Mouse (Mus musculus) forebrain, postnatal 0 days (tissue): Measurements from ENCODE around the gene Usf2. TPM values are rescaled to one million over a fixed set of nuclear protein-coding genes. Genes with fewer than 3 reads are reported as not detected.

Experiments
- ATAC-seq: fragments of 200-750 bp; cut with Nextera tagmentation; 2 replicates; pipeline ENCODE4 v1.8.0; 2017; ENCODE audit warnings: mild to moderate bottlenecking, moderate library complexity
- DNase-seq: peaks from one replicate; pipeline ENCODE4 v3.0.0-alpha.2; 2015
- H3K27ac ChIP-seq: fragments of 300-500 bp; sonication (generic); 2 replicates; pipeline ENCODE4 v1.5.1; 2014; ENCODE audit warnings: low read depth, mild to moderate bottlenecking, antibody characterized with exemption, low read length, moderate library complexity, mixed read lengths
- H3K27me3 ChIP-seq: fragments of 300-500 bp; sonication (generic); 2 replicates; pipeline ENCODE4 v1.6.1; 2014; ENCODE audit warnings: mild to moderate bottlenecking, low read length, mixed read lengths; ENCODE audit not compliant: insufficient read depth
- H3K36me3 ChIP-seq: fragments of 300-500 bp; sonication (generic); 2 replicates; pipeline ENCODE4 v1.6.1; 2014; ENCODE audit warnings: mild to moderate bottlenecking, moderate library complexity; ENCODE audit not compliant: insufficient read depth
- H3K4me1 ChIP-seq: fragments of 300-500 bp; sonication (generic); 2 replicates; pipeline ENCODE4 v1.6.1; 2014; ENCODE audit warnings: antibody characterized with exemption; ENCODE audit not compliant: insufficient read depth
- H3K4me2 ChIP-seq: fragments of 300-500 bp; sonication (generic); 2 replicates; pipeline ENCODE4 v1.6.1; 2014; ENCODE audit warnings: low read depth, mild to moderate bottlenecking, moderate library complexity
- H3K4me3 ChIP-seq: fragments of 300-500 bp; sonication (generic); 2 replicates; pipeline ENCODE4 v1.5.1; 2014; ENCODE audit warnings: low read depth, low read length, mixed read lengths
- H3K9ac ChIP-seq: fragments of 300-500 bp; sonication (generic); 2 replicates; pipeline ENCODE4 v1.6.1; 2014; ENCODE audit warnings: mild to moderate bottlenecking
- H3K9me3 ChIP-seq: fragments of 300-500 bp; sonication (generic); 2 replicates; pipeline ENCODE4 v1.6.1; 2016; ENCODE audit warnings: low read length
- CTCF ChIP-seq: sonication (generic); IDR thresholded peaks from 2 replicates; pipeline ENCODE4 v1.5.1; 2016; ENCODE audit warnings: antibody characterized with exemption, control low read depth, low read depth
- WGBS: fragments of 180-500 bp; shearing (Covaris S2); extraction: QIAGEN DNeasy Blood & Tissue Kit; methylation state at CpG from one replicate; pipeline ENCODE4 v1.1.7; 2014; 5-methylcytosine and 5-hydroxymethylcytosine counted together
- polyA plus RNA-seq: library from polyadenylated mRNA; unstranded; fragments of >200 nt; fragmentation: Nextera tagmentation; extraction: Ambion mirVana; gene quantifications from 2 replicates; pipeline ENCODE4 v1.2.1, GENCODE M21; 2015
- total RNA-seq: library from RNA; depleted of rRNA; stranded (reverse); fragments of >200 nt; gene quantifications from 2 replicates; pipeline ENCODE4 v1.2.3, GENCODE M21; 2014; rRNA removed

The Usf2 gene
- total RNA-seq (81.4 and 93.9 TPM in 2 replicates), polyA plus RNA-seq (18.9 and 22.6 TPM in 2 replicates)

DNA sequence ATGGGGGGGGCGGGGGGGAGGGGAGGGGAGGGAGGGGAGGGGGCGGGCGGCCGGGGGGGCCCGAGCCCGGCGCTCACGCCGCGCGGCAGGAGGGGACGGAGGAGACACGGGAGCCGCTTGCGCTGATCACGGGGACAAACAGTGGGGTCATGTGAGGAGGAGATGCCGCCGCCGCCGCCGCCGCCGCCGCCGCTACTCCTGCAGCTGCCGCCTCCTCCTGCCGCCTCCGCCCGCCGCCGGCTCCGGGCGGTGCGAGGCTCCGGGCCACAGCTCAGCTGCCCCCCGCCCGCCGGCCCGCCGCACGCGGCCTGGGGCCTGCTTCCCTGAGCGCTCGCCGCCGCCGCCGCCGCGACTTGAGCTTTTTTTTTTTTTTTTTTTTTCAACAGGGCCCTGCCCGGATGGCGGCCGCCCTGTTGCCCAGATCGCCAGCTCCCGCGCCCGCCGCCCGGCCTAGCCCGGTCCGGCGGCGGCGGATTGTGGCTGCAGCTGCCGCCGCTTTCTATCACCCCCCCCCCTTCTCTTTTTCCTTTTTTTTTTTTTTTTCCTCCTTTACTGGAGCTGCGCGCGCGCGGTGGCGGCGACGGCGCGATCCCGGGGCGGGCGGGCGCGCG is at the start of gene Usf2:
Usf2 (minus strand) TSS at position 48 of the 611 bp plus-strand sequence.
- Histone ChIP-seq H3K4me2 (peak within 1 kb of the TSS; percentile 67), H3K9me3 (no peaks in the 10 kb centered on the region), H3K27ac (peak within 1 kb of the TSS; percentile 98), H3K9ac (peak within 1 kb of the TSS; percentile 99), H3K4me1 (peaks cover 15% of the 10 kb centered on the region), H3K27me3 (no peaks in the 10 kb centered on the region), H3K4me3 (peak within 1 kb of the TSS; percentile 94), H3K36me3 (peaks cover 30% of the 10 kb centered on the region)
- no peak for TF ChIP-seq CTCF
- WGBS: 1% methylated on average over 36 of the region's 82 CpGs
- ATAC-seq: peak; percentile 80
- DNase-seq: peak; percentile 86

DNA sequence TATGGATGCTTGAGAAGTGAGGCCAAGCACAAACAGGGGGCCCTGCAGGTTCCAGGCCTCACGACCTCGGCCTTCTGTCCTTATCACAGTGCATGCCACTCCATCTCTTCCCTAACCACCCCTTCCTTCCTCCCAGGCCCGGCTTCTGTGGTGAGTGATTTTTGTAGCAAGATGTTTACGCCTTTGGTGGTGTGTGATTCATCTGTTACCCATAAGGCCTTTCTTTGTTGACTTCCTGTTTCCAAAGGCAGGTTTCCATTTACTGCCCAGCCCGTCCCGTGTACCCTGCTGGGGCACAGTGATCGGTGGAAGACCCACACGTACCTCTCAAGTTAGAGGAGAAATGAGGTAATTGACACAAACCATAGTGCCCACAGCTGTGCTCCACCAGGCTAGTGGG is 46.0 kb upstream of the Usf2 start:
- no peak for ATAC-seq
- H3K9me3 ChIP-seq: no peaks in the 10 kb centered on the region
- no peak overlapping the region for H3K4me2 ChIP-seq
- H3K36me3 ChIP-seq: no peaks in the 10 kb centered on the region
- no peaks in the 10 kb centered on the region for H3K4me1 ChIP-seq
- 81% methylated on average over 8 of the region's 8 CpGs for WGBS
- no peak for DNase-seq
- no peak for TF ChIP-seq CTCF
- no peak overlapping the region for H3K27ac ChIP-seq
- no peak overlapping the region for H3K9ac ChIP-seq
- no peak overlapping the region for H3K4me3 ChIP-seq
- H3K27me3 ChIP-seq: no peaks in the 10 kb centered on the region; the same call in 1 of the 2 replicates

DNA sequence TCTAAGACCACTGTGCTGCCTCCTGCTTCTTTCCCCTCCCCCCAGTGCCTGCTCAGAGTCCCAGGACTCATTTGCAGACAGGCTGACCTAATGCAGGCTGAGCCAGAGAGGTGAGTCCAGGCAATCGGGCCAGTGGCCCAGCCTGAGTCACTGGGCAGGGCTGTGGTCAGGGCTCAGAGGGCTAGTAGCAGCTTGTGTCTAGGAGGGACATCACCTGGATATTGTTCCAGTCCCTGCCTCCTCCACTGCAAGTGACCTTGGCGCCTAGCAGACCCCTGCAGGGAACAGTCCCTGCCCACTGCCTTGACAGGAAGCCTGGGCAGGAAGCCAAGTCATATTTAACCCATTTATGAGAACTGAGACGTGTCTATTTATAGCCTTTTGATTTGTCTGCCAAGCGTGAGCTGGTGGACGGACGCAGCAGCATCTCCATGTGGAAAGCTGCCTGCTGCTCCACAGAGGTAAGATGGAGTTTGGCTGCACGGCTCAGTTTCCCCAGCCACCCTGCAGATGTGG is 44.0 kb upstream of the Usf2 start:
- Histone ChIP-seq H3K27me3 (no peaks in the 10 kb centered on the region), H3K4me1 (no peaks in the 10 kb centered on the region), H3K36me3 (no peaks in the 10 kb centered on the region), H3K9me3 (no peaks in the 10 kb centered on the region), H3K4me2 (no peak overlapping the region), H3K27ac (no peak overlapping the region), H3K4me3 (no peak overlapping the region), H3K9ac (no peak overlapping the region)
- no peak for TF ChIP-seq CTCF
- peak; percentile 45 for DNase-seq
- peak; percentile 25; the same call in 1 of the 2 replicates for ATAC-seq
- WGBS: 31% methylated on average over 7 of the region's 7 CpGs

DNA sequence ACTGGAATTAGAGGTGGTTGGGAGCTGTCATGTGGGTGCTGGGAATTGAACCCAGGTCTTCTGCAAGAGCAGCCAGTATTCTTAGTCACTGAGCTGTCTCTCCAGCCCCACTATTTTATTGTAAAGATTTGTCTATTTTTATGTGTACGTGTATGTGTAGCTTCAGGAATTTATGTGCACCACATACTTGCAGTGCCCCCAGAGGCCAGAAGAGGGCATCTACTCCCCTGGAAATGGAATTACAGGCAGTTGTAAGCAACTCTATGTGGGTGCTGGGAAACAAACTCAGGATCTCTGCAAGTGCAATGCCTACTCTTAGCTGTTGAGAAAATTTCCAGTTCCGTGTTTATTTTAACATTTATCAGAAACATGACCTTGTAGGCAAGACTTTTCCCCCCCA is 39.9 kb upstream of the Usf2 start:
- H3K27me3 ChIP-seq: no peaks in the 10 kb centered on the region
- H3K4me1 ChIP-seq: no peaks in the 10 kb centered on the region
- no peak overlapping the region for H3K27ac ChIP-seq
- WGBS: 92% methylated on average over 2 of the region's 2 CpGs
- H3K36me3 ChIP-seq: no peaks in the 10 kb centered on the region
- ATAC-seq (no peak), DNase-seq (no peak)
- H3K9ac ChIP-seq: no peak overlapping the region
- no peaks in the 10 kb centered on the region for H3K9me3 ChIP-seq
- no peak overlapping the region for H3K4me2 ChIP-seq
- no peak overlapping the region for H3K4me3 ChIP-seq
- TF ChIP-seq CTCF: no peak

DNA sequence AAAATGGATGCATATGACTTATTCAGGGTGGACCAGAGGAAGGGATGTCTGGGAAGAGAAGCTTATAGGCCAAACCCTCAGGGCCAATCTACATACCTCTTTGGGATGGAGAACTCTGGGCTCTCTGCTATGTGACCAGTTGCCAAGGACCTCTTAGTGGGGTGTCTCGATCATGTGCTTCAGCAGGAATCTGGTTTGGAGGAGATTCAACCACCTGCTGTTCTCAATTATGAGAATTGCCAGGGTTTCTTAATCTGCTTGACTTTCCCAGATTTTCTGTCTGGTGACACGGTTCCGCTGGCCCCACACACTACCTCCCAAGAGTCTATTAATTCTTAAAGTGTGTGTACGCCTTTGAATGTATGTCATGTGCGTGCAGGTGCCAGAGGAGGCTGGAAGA is 37.4 kb upstream of the Usf2 start:
- Histone ChIP-seq H3K9ac (no peak overlapping the region), H3K4me3 (no peak overlapping the region), H3K9me3 (no peaks in the 10 kb centered on the region), H3K36me3 (no peaks in the 10 kb centered on the region), H3K4me2 (no peak overlapping the region), H3K27me3 (no peaks in the 10 kb centered on the region), H3K27ac (no peak overlapping the region), H3K4me1 (no peaks in the 10 kb centered on the region)
- no peak for DNase-seq
- 72% methylated on average over 5 of the region's 5 CpGs for WGBS
- no peak for TF ChIP-seq CTCF
- no peak for ATAC-seq

DNA sequence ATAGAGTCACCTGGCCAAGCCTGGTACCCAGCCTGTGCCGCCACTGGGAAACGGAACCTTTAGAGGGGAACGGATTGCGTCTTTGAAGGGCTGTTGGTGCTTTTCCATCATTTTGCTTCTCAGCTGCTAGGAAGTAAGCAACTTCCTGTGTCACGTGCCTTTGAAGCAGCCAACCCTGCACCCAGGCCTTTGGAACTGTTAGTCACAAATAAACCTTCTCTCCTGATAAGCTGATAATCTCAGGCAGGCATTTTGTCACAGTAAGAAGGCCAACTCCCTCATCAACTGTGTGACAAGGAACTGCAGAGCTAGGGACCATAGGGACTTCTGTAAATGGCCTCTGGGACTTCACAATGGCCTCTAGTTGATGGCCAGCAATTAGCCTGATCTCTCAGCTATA is 35.5 kb upstream of the Usf2 start:
- no peak for DNase-seq
- Histone ChIP-seq H3K27me3 (no peaks in the 10 kb centered on the region), H3K9ac (no peak overlapping the region), H3K27ac (no peak overlapping the region), H3K36me3 (no peaks in the 10 kb centered on the region), H3K4me2 (no peak overlapping the region), H3K4me3 (no peak overlapping the region), H3K4me1 (no peaks in the 10 kb centered on the region), H3K9me3 (no peaks in the 10 kb centered on the region)
- no peak for TF ChIP-seq CTCF
- 83% methylated on average over 5 of the region's 5 CpGs for WGBS
- no peak for ATAC-seq

DNA sequence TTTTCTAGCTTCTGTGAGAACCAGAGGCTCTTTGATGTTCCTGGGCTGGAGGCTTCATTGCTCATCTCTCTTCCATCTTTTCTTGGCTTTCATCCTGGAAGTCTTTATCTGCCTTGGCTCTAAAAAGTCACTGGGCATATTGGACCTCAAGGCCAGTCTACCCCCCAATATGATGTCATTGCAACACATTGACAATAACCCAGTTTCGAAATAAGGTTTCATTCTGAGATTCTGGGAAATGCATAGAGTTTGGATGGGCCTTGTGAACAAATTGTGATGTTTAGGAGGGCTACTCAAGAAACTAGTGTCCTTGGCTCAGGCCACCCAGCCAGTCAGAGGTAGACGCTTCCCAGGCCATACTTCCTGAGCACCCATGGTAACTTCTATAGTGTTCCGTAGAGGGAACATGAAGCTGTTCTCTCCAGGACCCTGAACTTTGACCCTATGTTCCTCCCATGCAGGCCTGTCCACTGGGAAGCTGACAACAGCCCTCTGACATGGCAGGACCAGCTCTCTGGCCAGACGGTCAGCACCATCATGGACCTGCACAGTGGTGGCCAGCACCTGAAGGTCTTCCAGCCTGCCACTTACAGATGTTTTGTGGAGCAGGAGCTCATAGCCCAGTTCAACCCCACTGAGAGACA is 32.0 kb upstream of the Usf2 start:
- H3K36me3 ChIP-seq: no peaks in the 10 kb centered on the region
- ATAC-seq: no peak
- 90% methylated on average over 4 of the region's 4 CpGs for WGBS

More for the DNA sequence above, 32.0 kb upstream of the Usf2 start:
- Histone ChIP-seq H3K4me3 (no peak overlapping the region), H3K9me3 (no peaks in the 10 kb centered on the region), H3K4me1 (no peaks in the 10 kb centered on the region), H3K27me3 (no peaks in the 10 kb centered on the region), H3K27ac (no peak overlapping the region), H3K9ac (no peak overlapping the region), H3K4me2 (no peak overlapping the region)
- no peak for TF ChIP-seq CTCF
- no peak for DNase-seq
